ENCODE assay signal across 20 mouse cellular contexts in genomic region chr4:131212711-131213110, GRCm38 (mm10).
A peak's percentile ranks its signal among the peaks of the same experiment; 100 is the strongest.
DNase-seq lines count a peak whose midpoint lies in the region; ATAC-seq and TF ChIP-seq lines count a peak whose summit lies in the region.
"Had no signal": no experiment of that assay in that cellular context is flagged by ENCODE, and none has a peak within 500 bp of the region (broad histone marks: within the 10 kb centered on the region; RNA-seq: fewer than 3 reads in every experiment).

No protein-coding gene starts in this region.

- TF ChIP-seq POLR2A in brain, embryonic 14.5 days (IDR thresholded peaks at IDR 0.05; ENCODE audit: borderline replicate concordance, extremely low read depth, insufficient read depth, insufficient read length, poor library complexity, severe bottlenecking), result no peak

- peak; percentile 23 for DNase-seq in cerebellum, adult 9-10 months
- peak; percentile 49 for DNase-seq in forebrain, embryonic 14.5 days (ENCODE audit: low spot score)
- no peak for DNase-seq in forebrain, postnatal 0 days
- DNase-seq in brain, embryonic 14.5 days (ENCODE audit: low read depth), result peak; percentile 69
- DNase-seq in spleen, adult 12 weeks (ENCODE audit: low spot score), result no peak
- DNase-seq: adrenal gland, adult 8-10 months; adrenal gland, postnatal 25 days; cerebellum, adult 8-10 months; cerebellum, postnatal 25 days; gastrocnemius, adult 2 months; gastrocnemius, postnatal 14 days had no signal

- WGBS in forebrain, embryonic 14.5 days, result 52% methylated on average over 4 of the region's 4 CpGs
- 64% methylated on average over 4 of the region's 4 CpGs for WGBS in forebrain, postnatal 0 days

- H3K4me1 ChIP-seq in forebrain, embryonic 14.5 days (ENCODE audit: control insufficient read depth, insufficient read depth, low read length), result peaks cover 9% of the 10 kb centered on the region
- no peaks in the 10 kb centered on the region for H3K4me1 ChIP-seq in forebrain, postnatal 0 days (ENCODE audit: insufficient read depth)

- H3K27ac ChIP-seq in forebrain, embryonic 14.5 days (ENCODE audit: low read depth, low read length), result no peak overlapping the region
- H3K27ac ChIP-seq in forebrain, postnatal 0 days (ENCODE audit: low read depth, low read length), result no peak overlapping the region
- H3K27ac ChIP-seq: embryonic facial prominence, embryonic 13.5 days; forebrain, embryonic 10.5 days; forebrain, embryonic 15.5 days; gastrocnemius, adult 2 months; hindbrain, embryonic 12.5 days; hindbrain, embryonic 15.5 days had no signal

- no peak overlapping the region for H3K4me2 ChIP-seq in forebrain, embryonic 14.5 days (ENCODE audit: low read length)
- H3K4me2 ChIP-seq in forebrain, postnatal 0 days (ENCODE audit: low read depth), result no peak overlapping the region
- H3K4me2 ChIP-seq: embryonic facial prominence, embryonic 13.5 days; forebrain, embryonic 15.5 days; heart, embryonic 11.5 days; hindbrain, embryonic 12.5 days; hindbrain, embryonic 15.5 days had no signal

- H3K36me3 ChIP-seq in forebrain, embryonic 14.5 days (ENCODE audit: control insufficient read depth, insufficient read depth, low read length), result no peaks in the 10 kb centered on the region
- H3K36me3 ChIP-seq in forebrain, postnatal 0 days (ENCODE audit: insufficient read depth), result no peaks in the 10 kb centered on the region
- H3K36me3 ChIP-seq: embryonic facial prominence, embryonic 13.5 days; forebrain, embryonic 10.5 days; forebrain, embryonic 15.5 days; hindbrain, embryonic 12.5 days; hindbrain, embryonic 15.5 days had no signal

- H3K9ac ChIP-seq in forebrain, embryonic 14.5 days (ENCODE audit: low read length), result no peak overlapping the region
- no peak overlapping the region for H3K9ac ChIP-seq in forebrain, postnatal 0 days
- H3K9ac ChIP-seq: embryonic facial prominence, embryonic 13.5 days; forebrain, embryonic 15.5 days; hindbrain, embryonic 12.5 days; hindbrain, embryonic 15.5 days had no signal

- no peak for ATAC-seq in cerebellum, adult (ENCODE audit: insufficient number of reproducible peaks, low FRiP score, low TSS enrichment)
- 0 out of 2 replicates have a peak, but pooled peaks have one; percentile 25 for ATAC-seq in forebrain, embryonic 14.5 days
- no peak for ATAC-seq in forebrain, postnatal 0 days
- ATAC-seq: activated CD4-positive, CD25-positive, alpha-beta regulatory T cell, adult 4 months; forebrain, embryonic 15.5 days; intestine, postnatal 0 days had no signal

- no peaks in the 10 kb centered on the region for H3K9me3 ChIP-seq in forebrain, embryonic 14.5 days (replicated peaks; ENCODE audit: control insufficient read depth, low read length)
- no peaks in the 10 kb centered on the region for H3K9me3 ChIP-seq in forebrain, postnatal 0 days (ENCODE audit: low read length)
- H3K9me3 ChIP-seq: forebrain, embryonic 15.5 days; hindbrain, embryonic 15.5 days had no signal

- no peak for TF ChIP-seq CTCF in forebrain, postnatal 0 days (IDR thresholded peaks at IDR 0.05; ENCODE audit: low read depth)
- no peak for TF ChIP-seq CTCF in brain, embryonic 14.5 days (IDR thresholded peaks at IDR 0.05; ENCODE audit: borderline replicate concordance, extremely low read depth, insufficient read depth, insufficient read length)

- no peak overlapping the region for H3K4me3 ChIP-seq in forebrain, embryonic 14.5 days (ENCODE audit: low read depth, low read length)
- H3K4me3 ChIP-seq in forebrain, postnatal 0 days (ENCODE audit: low read depth, low read length), result no peak overlapping the region
- H3K4me3 ChIP-seq: embryonic facial prominence, embryonic 13.5 days; forebrain, embryonic 10.5 days; forebrain, embryonic 15.5 days; gastrocnemius, adult 2 months; hindbrain, embryonic 12.5 days; hindbrain, embryonic 15.5 days had no signal

- H3K27me3 ChIP-seq in forebrain, embryonic 14.5 days (replicated peaks; ENCODE audit: control insufficient read depth, insufficient read depth, low read length), result no peaks in the 10 kb centered on the region
- H3K27me3 ChIP-seq in forebrain, postnatal 0 days (ENCODE audit: insufficient read depth, low read length), result no peaks in the 10 kb centered on the region
- H3K27me3 ChIP-seq: embryonic facial prominence, embryonic 13.5 days; forebrain, embryonic 15.5 days; hindbrain, embryonic 12.5 days; hindbrain, embryonic 15.5 days had no signal

Comparison
In these comparisons a context has a peak if more than half of its experiments do, and no peak if none do; other contexts are left out.
1. DNase-seq: peak in cerebellum, adult 9-10 months (single experiment), forebrain, embryonic 14.5 days (single experiment) and brain, embryonic 14.5 days (single experiment); none in forebrain, postnatal 0 days (single experiment) and spleen, adult 12 weeks (single experiment).